Mouse (Mus musculus) heart, postnatal 4 days (tissue): ENCODE measurements around the gene Atp1b1. TPM values are rescaled to one million over a fixed set of nuclear protein-coding genes. Genes with fewer than 3 reads are reported as not detected.

Experiments
- DNase-seq: peaks from one replicate; pipeline ENCODE4 v3.0.0; 2021
- total RNA-seq, 2 experiments: library from RNA; stranded (reverse); gene quantifications; 2 replicates each; pipeline ENCODE4 v1.2.3; 2021

Atp1b1 gene
- total RNA-seq, 2 experiments from 2014 or later: 423 to 424 TPM

DNA sequence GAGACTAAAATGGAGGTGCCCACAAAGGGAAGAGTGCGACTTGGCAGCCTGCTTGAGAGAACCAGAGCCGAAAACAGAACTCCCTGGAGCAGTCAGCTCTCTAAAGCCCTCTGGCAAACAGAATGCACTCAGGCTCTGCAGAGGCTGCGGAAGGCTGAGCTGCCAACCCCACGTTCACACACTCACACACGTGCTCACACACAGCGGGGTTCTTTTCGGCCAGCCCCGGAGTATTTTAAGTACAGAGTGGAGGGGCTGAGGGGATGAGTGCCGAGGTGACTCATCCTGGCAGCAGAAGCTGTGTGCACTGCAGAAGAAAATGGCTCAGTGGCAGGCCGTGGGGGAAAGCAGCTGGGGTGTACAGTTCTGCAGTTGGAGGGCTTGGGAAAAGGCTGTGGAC, 3.6 kb upstream of the Atp1b1 start:
- DNase-seq: peak; percentile 76

DNA sequence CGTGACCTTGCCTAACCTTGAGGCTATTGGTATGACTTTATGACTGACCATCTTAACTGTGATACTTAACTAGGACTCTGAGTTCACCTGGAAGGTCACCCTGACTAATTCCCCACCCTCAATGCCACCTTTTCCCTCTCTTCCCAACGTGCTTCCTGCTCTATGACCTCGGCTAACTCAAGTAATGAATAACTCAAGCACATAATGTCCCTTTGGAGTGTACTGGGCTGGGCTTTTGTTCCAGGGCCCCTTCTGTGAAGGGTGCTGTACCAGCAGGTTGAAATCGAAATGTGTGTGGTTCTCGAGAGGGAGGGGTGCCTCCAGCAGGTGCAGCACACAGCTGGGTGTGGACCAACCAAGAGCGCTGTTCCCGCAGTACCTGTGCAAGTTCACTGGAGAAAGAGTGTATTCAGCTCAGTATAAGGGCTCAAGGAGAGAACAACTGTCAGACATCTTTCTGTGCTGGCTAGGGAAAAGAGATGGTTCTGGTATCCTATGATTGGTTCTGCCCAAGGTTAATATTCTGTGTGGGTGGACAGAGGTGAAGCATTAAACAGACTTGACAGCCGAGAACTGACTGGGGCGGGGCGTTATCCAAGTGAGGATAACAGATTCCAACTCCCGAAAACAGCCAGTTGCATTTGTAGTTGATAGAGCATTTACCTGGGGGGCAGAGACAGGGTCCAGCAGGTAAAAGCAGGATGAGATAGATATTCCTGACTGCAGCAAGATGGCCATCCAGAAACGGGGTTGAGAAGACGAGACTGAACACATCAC, 3.0 kb upstream of the Atp1b1 start:
- no peak for DNase-seq

DNA sequence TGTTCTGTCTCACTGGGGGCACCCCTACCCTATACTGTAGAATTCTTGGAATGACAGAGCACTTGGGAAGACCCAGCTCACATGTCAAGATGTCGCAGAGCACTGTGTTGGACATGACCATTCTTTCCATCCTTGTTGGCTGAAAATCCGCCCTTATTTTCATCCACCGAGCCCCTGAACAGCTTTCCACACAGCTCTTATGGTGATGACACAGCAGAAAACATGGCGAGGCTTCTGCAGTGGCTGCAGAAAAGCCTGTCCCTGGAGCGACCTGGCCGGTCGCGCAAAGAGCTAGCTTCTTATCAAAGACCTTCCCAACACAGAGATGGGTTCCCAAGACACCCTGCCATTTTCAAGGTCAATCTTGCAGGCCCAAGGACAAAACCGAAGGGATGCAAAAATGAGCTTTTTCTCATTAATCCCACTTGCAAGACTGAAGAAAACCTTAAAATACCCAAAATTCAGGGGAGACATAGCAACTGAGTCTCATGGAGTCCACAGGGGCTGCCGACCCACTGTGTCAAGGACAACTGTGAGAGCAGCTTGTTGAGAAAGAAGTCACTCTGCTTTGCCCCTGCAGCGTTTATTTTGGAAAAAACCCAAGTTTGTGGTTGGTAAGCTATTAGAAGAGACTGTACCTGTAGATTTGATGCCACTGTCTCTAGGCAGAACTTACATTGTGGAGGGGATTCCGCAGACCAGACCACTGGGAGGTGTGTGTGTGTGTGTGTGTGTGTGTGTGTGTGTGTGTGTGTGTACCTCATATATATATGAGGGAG, 1.2 kb upstream of the Atp1b1 start:
- DNase-seq: no peak

- DNase-seq: peak; percentile 62
Observed at GRCm38 (mm10) chr1:164458621-164459051, 481 bp upstream of the Atp1b1 start.

DNA sequence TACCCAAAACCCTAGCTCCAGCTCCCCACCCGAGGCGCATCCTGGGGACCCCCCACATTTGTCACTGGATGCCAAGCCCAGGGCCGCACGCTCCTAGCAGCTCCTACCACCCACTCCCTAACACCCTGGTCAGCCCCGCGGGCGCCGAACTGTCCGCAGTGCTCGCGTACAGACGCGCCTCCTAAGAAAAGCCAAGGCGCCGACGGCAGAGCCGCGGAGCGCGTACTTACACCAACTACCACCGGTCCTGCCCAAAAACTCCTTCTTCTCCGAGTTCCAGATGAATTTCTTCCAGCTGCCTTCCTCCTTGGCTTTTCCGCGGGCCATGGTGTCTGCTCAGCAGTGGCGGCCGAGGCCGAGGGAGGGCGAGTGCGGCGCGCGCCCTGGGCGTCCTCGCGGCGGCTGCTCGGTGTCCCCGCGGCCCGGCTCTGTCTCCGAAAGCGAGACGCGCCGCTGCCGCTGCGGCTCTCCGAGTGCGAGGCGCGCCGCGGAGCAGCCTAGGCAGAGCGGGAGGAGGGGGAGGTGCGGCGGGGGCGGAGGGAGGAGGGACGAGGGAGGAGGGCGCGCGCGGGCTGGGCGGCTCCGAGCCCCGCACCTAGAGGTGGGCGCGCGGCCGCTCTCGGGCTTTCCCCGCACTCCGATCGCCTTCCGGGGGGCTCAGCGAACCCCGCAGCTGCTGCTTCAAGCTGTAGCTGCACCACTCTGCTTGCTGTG, 467 bp downstream of the Atp1b1 start:
- peak; percentile 75 for DNase-seq

GRCm38 (mm10) chr1:164456731-164457130, 1.4 kb downstream of the Atp1b1 start:
- DNase-seq: peak; percentile 18

- peak; percentile 49 for DNase-seq
Observed at GRCm38 (mm10) chr1:164456065-164456464, 2.1 kb downstream of the Atp1b1 start.

GRCm38 (mm10) chr1:164455614-164456013, 2.5 kb downstream of the Atp1b1 start:
- DNase-seq: peak; percentile 39

DNA sequence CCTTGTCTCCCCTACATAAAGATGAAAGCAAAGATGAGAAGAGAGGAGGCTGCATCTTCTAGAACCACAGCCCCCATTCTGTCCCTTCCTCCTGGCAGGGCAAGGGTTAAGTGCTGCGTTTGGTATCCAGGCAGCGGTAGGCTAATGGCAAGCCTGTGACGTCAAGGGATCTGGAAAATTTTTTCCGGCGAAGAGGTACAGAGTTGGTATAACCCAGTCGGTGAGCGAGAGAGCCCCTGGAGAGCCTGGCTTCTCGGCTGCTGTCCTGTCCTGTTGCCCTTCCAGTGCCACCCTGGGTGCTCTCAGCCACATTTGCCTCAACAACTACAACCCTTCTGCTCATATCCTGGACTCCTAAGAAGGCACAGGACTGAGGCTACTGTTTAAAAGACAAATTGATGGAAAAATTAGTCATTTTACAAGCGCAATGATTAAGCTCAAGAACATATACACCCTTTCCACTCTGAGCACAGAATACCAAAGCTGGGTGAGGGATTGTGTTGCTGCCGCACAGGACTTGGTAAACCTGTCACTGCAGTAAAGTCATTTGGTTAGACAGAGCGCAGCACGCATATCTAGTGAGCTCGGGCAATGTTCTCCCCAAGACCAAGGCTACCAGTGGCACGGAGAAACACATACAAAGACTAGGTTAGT, 3.3 kb downstream of the Atp1b1 start:
- DNase-seq: peak; percentile 72

DNA sequence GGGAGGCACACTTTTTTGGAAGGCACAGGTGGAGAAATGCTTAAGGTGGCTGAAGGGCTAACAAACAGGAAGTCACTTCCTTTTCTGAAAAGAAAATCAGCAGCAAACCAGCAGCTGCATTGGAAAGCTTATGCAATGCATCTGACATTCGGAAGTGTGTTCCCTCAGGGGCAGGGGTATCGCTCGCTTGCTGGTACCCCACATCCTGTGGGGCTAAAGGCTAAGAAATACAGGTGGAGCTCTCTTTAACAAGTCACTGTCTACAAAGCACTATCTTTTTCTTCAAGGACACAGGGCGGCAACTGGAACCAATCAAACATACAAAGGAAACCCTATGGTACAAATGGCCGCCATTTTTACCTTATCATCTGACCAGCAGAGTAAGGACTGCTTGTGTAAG, 4.4 kb downstream of the Atp1b1 start:
- DNase-seq: no peak

DNA sequence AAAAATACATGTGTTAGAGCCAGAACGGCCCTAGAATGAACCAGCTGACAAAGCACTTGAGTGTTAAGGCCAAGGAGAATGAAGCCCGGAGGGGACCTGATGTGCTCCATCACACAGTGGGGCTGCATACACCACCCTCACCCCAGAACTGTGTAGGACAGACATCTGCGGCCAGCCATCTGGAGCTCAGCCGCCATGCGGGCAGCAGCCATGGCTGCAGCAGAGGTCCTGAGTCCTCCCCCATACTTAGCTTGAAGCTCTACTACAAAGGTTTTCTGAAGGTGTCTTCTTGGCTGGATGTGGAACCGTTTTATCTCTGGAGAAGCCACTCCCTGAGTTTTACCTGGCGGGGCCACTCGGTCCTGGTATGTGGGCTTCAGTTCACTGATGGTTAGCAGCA, 5.0 kb downstream of the Atp1b1 start:
- DNase-seq: no peak

DNA sequence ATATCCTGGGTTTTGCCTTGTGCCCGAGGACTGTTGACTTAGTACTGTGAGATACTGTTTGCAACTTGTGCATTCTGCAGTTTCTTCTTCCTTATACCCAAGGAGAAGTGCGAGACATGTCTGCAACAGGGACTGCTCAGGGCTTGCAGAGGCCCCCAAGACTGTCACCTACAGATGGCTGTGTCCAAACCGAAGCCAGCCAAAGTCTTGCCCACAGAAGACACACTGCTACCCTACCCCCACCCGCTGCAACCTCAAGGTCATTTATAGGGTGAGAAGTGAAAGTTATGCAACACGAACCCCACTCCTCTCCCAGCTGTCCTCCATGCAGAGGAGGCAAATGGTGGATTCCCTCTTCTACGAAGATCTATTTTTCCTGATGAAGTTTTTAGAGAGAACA, 5.6 kb downstream of the Atp1b1 start:
- DNase-seq: no peak

GRCm38 (mm10) chr1:164451346-164451745, 6.8 kb downstream of the Atp1b1 start:
- DNase-seq: no peak

- DNase-seq: no peak
Observed at GRCm38 (mm10) chr1:164450644-164451043, 7.5 kb downstream of the Atp1b1 start.

DNA sequence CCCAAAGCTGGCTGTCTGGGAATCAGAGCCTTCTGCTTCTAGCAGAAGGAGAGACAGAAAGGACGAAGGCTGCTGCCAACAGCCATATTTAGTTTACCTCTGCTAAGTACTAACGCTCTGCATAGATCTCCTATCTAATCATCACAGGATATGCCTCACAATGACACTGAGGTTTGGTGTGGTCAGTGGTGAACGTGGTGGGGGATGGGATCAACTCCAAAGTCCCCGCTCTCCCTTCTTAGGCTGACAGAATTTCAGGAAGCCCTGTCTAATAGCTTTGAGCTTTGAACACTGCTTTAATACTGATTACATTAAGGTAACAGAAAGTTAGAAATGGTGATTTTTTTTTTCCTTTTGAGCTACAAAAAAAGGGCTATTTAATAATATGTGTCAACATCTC, 7.9 kb downstream of the Atp1b1 start:
- no peak for DNase-seq

- peak; percentile 44 for DNase-seq
Observed at GRCm38 (mm10) chr1:164449626-164450025, 8.5 kb downstream of the Atp1b1 start.

DNA sequence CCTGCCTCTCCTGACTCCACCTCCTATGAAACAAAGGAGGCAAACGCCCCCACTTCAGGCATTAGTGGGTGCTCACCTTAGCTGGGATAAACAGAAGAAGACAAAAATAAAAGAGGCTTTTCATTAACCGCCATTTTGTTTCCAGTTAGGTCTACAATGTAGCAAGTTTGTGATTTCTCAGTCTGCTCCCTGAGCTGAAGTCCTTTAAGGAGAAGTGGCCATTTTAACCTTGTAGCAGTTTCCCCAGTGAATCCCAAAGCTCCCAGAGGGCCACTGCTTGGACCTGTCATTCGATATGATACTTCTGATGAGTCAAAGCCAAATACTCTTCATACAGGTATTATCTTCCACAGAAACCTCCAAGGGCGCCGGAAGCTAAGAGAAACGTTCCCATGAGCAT, 10.6 kb downstream of the Atp1b1 start:
- no peak for DNase-seq

DNA sequence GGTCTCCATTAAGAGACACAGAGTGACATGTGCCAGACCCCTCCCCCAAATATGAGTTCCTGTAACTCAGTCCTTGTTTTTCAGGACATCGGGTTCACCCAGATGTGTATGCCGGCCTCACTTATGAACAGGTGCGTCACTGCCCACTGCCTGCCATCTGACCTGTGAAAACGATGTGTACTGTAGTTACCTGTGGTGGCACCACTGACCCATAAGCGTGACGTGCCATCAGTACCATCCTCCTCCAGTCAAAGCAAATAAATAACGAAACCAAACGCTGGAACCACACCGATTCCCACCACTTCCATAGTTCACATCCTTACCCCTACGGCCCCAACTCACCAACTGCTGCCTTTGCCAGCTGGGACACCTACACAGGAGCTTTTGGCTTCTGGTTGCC, 11.6 kb downstream of the Atp1b1 start:
- peak; percentile 3 for DNase-seq

DNA sequence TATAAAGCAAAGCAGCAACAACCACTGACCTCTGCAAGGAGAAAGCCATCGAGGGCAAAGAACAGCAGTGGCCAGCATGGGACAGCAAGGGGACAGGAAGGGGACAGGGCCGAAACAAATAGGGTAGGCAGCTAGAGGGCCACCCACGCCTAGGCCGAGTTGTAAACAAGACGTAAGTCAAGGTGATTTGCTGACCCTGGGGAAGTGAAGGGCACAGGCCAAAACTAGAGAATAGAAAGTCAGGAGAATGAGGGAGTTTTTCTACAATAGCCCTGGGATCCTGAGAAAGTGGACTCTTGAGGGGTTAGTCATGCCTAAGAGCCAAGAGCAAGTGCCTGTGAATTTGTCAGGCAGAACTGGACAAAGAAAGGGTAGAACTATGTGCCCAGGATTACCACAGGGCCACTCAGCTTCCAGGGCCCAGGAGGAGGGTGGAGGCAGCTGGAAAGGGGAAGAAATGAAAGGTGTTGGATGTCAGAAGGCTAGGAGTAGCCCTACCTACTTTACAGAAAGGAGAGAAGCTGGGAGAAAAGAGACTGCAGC, 12.5 kb downstream of the Atp1b1 start:
- peak; percentile 5 for DNase-seq

- peak; percentile 9 for DNase-seq
Observed at GRCm38 (mm10) chr1:164441408-164441974, 16.7 kb downstream of the Atp1b1 start.

DNA sequence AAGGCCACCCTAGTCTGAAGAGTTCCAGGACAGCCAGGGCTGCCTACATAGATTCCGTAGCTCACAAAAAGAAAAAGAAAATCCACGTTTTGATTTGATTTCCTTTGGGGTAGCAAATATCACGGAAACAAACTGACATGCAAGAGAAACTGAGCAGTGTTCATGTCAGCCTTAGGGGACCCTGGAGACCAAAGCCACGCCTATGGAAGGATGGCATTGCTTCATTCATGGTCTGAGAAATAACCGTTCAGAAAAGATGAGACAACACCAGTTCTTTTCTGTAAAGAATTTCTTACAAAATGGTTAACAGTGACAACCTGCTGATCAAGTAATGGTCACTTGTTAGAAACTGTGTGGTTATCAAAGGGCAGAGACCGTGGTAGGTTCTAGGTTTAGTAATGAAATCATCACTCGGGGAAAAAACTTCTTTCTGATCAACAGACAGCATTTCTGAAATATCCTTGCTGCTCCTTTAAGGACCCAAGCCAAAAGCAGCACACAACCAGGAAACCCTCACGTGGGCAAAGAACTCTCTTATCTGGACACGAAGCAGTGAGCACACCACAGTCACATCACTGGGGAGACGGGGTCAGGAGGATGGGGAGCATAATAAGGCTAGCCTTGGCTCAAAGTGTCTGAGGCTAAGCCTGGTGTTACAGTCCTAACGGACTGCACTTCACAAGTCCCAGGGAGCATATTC, 17.3 kb downstream of the Atp1b1 start:
- peak; percentile 4 for DNase-seq
